Mouse (Mus musculus): ENCODE data around the gene Slc16a7. TPM values are rescaled to one million over a fixed set of nuclear protein-coding genes. Genes with fewer than 3 reads are reported as not detected.
A peak's percentile ranks its signal among the peaks of the same experiment; 100 is the strongest.

Slc16a7 gene
- polyA plus RNA-seq, 1 experiment from 2014 or later: 4.6 TPM

GRCm38 (mm10) chr10:125331334-125331733 lies 57.9 kb downstream of the Slc16a7 start:
- no peaks in the 10 kb centered on the region for H3K9me3 ChIP-seq (replicated peaks; ENCODE audit: control insufficient read depth, low read length)
- H3K36me3 ChIP-seq (ENCODE audit: control insufficient read depth, insufficient read depth): no peaks in the 10 kb centered on the region
- no peak overlapping the region for H3K27ac ChIP-seq (ENCODE audit: low read length)
- peaks cover 10% of the 10 kb centered on the region; the same call in 1 of the 2 replicates for H3K4me1 ChIP-seq (ENCODE audit: control insufficient read depth, insufficient read depth, low read length)
- 52% methylated on average over 5 of the region's 5 CpGs for WGBS
- no peaks in the 10 kb centered on the region for H3K27me3 ChIP-seq (ENCODE audit: control insufficient read depth, insufficient read depth, low read length)
- ATAC-seq (replicated peaks; ENCODE audit: extremely low read depth, insufficient read depth, low FRiP score): no peak
- H3K4me2 ChIP-seq (ENCODE audit: low read depth, low read length): no peak overlapping the region
- no peak overlapping the region for H3K4me3 ChIP-seq (ENCODE audit: low read length)
- no peak overlapping the region for H3K9ac ChIP-seq (ENCODE audit: low read length)

GRCm38 (mm10) chr10:125328331-125329063 lies 60.8 kb downstream of the Slc16a7 start:
- Histone ChIP-seq H3K4me2 (ENCODE audit: low read depth, low read length) (peak overlapping the region; percentile 50), H3K9ac (ENCODE audit: low read length) (0 out of 2 replicates have a peak overlapping the region, but pooled peaks have one; percentile 13), H3K9me3 (replicated peaks; ENCODE audit: control insufficient read depth, low read length) (no peaks in the 10 kb centered on the region), H3K4me1 (ENCODE audit: control insufficient read depth, insufficient read depth, low read length) (0 out of 2 replicates have a peak, but pooled peaks cover 5% of the 10 kb centered on the region), H3K4me3 (ENCODE audit: low read length) (peak overlapping the region; percentile 24), H3K36me3 (ENCODE audit: control insufficient read depth, insufficient read depth) (no peaks in the 10 kb centered on the region), H3K27ac (ENCODE audit: low read length) (peak overlapping the region; percentile 9; the same call in 1 of the 2 replicates), H3K27me3 (ENCODE audit: control insufficient read depth, insufficient read depth, low read length) (no peaks in the 10 kb centered on the region)
- 38% methylated on average over 16 of the region's 16 CpGs for WGBS
- ATAC-seq (replicated peaks; ENCODE audit: extremely low read depth, insufficient read depth, low FRiP score): peak; percentile 64; the same call in 1 of the 2 replicates

DNA sequence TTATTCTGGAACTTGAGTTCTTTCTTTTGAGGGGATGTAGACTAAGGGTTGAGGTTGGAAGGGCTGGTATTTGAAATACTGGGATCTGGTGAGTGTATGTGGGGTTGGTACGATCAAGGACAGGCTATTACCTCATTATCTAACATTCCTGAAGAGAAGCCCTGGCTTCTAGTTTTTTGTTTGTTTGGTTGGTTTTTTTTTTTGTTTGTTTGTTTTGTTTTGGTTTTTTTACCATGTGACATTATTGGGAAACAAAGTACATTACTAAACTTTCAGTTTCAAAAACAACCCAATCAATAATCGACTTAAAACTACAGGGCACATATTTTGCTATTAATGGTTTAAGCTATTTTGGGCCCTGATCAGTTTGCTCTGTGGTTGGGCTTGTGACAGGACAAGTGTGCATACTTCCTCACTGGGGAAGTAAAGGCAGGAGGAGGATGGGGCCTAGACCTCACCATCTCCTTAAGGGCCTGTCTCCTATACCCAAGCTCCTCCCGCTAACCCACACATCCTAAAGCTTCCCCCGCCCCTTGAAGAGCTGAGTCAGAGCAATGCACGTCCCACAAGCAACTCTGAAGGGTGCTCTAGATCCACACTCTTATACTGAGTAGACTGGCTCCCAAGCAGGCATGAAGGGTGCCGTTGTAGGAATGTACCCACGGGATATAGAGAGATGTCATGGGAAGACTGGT lies 64.2 kb downstream of the Slc16a7 start:
- peaks cover 12% of the 10 kb centered on the region; the same call in 1 of the 2 replicates for H3K4me1 ChIP-seq (ENCODE audit: control insufficient read depth, insufficient read depth, low read length)
- H3K36me3 ChIP-seq (ENCODE audit: control insufficient read depth, insufficient read depth): no peaks in the 10 kb centered on the region
- no peaks in the 10 kb centered on the region for H3K9me3 ChIP-seq (replicated peaks; ENCODE audit: control insufficient read depth, low read length)
- H3K27ac ChIP-seq (ENCODE audit: low read length): no peak overlapping the region
- no peak overlapping the region for H3K4me3 ChIP-seq (ENCODE audit: low read length)
- no peak for ATAC-seq (replicated peaks; ENCODE audit: extremely low read depth, insufficient read depth, low FRiP score)
- WGBS: 82% methylated on average over 7 of the region's 7 CpGs
- H3K4me2 ChIP-seq (ENCODE audit: low read depth, low read length): no peak overlapping the region
- no peak overlapping the region for H3K9ac ChIP-seq (ENCODE audit: low read length)
- H3K27me3 ChIP-seq (ENCODE audit: control insufficient read depth, insufficient read depth, low read length): no peaks in the 10 kb centered on the region

DNA sequence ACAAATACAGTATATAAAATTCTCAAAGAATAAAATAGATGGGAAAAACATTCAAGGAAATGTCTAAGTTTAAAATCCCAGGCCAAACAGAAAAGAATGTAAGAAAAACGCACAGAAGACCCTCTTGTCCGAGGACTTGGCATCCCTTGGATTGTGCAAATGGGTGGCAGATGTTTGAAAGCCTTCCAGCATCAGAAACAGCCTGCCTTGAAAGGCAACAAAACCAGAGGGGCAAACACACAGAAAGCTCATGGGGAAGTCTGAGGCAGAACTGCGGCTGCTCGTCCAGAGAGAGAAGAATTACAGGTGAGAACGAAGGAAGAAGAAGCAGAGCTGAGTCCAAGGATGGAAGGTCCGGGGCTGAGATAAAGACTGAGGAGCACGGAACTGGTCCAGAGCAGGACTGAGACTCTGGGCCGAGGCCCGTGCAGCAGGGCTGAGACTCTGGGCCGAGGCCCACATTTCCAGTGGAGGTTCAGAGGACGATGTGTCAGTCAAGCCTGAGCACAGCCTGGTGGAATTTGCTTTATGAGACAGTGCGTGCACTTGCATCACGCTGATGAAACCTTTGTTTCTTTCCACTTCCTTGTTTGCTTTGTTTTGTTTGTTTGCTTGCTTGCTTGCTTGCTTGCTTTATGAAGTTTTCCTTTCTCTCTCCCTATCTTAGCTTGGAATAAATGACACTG lies 65.0 kb downstream of the Slc16a7 start:
- Histone ChIP-seq H3K4me3 (ENCODE audit: low read length) (no peak overlapping the region), H3K9ac (ENCODE audit: low read length) (no peak overlapping the region), H3K36me3 (ENCODE audit: control insufficient read depth, insufficient read depth) (no peaks in the 10 kb centered on the region), H3K27me3 (ENCODE audit: control insufficient read depth, insufficient read depth, low read length) (no peaks in the 10 kb centered on the region), H3K9me3 (replicated peaks; ENCODE audit: control insufficient read depth, low read length) (no peaks in the 10 kb centered on the region), H3K4me1 (ENCODE audit: control insufficient read depth, insufficient read depth, low read length) (peaks cover 12% of the 10 kb centered on the region; the same call in 1 of the 2 replicates), H3K27ac (ENCODE audit: low read length) (no peak overlapping the region), H3K4me2 (ENCODE audit: low read depth, low read length) (no peak overlapping the region)
- ATAC-seq (replicated peaks; ENCODE audit: extremely low read depth, insufficient read depth, low FRiP score): no peak
- 87% methylated on average over 13 of the region's 13 CpGs for WGBS

GRCm38 (mm10) chr10:125321446-125322428 lies 67.5 kb downstream of the Slc16a7 start:
- H3K9me3 ChIP-seq (replicated peaks; ENCODE audit: control insufficient read depth, low read length): no peaks in the 10 kb centered on the region
- no peaks in the 10 kb centered on the region for H3K27me3 ChIP-seq (ENCODE audit: control insufficient read depth, insufficient read depth, low read length)
- H3K27ac ChIP-seq (ENCODE audit: low read length): no peak overlapping the region
- no peak overlapping the region for H3K4me2 ChIP-seq (ENCODE audit: low read depth, low read length)
- H3K9ac ChIP-seq (ENCODE audit: low read length): no peak overlapping the region
- H3K4me1 ChIP-seq (ENCODE audit: control insufficient read depth, insufficient read depth, low read length): peaks cover 7% of the 10 kb centered on the region; the same call in 1 of the 2 replicates
- WGBS: 55% methylated on average over 11 of the region's 11 CpGs
- ATAC-seq (replicated peaks; ENCODE audit: extremely low read depth, insufficient read depth, low FRiP score): peak; percentile 67
- no peak overlapping the region for H3K4me3 ChIP-seq (ENCODE audit: low read length)
- no peaks in the 10 kb centered on the region for H3K36me3 ChIP-seq (ENCODE audit: control insufficient read depth, insufficient read depth)

GRCm38 (mm10) chr10:125317317-125317716 lies 71.9 kb downstream of the Slc16a7 start:
- H3K4me1 ChIP-seq (ENCODE audit: control insufficient read depth, insufficient read depth, low read length): peaks cover 7% of the 10 kb centered on the region; the same call in 1 of the 2 replicates
- H3K9ac ChIP-seq (ENCODE audit: low read length): no peak overlapping the region
- H3K27me3 ChIP-seq (ENCODE audit: control insufficient read depth, insufficient read depth, low read length): no peaks in the 10 kb centered on the region
- ATAC-seq (replicated peaks; ENCODE audit: extremely low read depth, insufficient read depth, low FRiP score): no peak
- 62% methylated on average over 6 of the region's 6 CpGs for WGBS
- no peaks in the 10 kb centered on the region for H3K9me3 ChIP-seq (replicated peaks; ENCODE audit: control insufficient read depth, low read length)
- H3K4me3 ChIP-seq (ENCODE audit: low read length): no peak overlapping the region
- no peak overlapping the region for H3K27ac ChIP-seq (ENCODE audit: low read length)
- H3K4me2 ChIP-seq (ENCODE audit: low read depth, low read length): no peak overlapping the region
- no peaks in the 10 kb centered on the region for H3K36me3 ChIP-seq (ENCODE audit: control insufficient read depth, insufficient read depth)

- no peak overlapping the region for H3K4me2 ChIP-seq (ENCODE audit: low read depth, low read length)
- H3K4me3 ChIP-seq (ENCODE audit: low read length): no peak overlapping the region
- no peaks in the 10 kb centered on the region for H3K4me1 ChIP-seq (ENCODE audit: control insufficient read depth, insufficient read depth, low read length)
- 79% methylated on average over 2 of the region's 2 CpGs for WGBS
- no peak overlapping the region for H3K9ac ChIP-seq (ENCODE audit: low read length)
- no peaks in the 10 kb centered on the region for H3K9me3 ChIP-seq (replicated peaks; ENCODE audit: control insufficient read depth, low read length)
- no peaks in the 10 kb centered on the region for H3K27me3 ChIP-seq (ENCODE audit: control insufficient read depth, insufficient read depth, low read length)
- no peaks in the 10 kb centered on the region for H3K36me3 ChIP-seq (ENCODE audit: control insufficient read depth, insufficient read depth)
- H3K27ac ChIP-seq (ENCODE audit: low read length): no peak overlapping the region
- no peak for ATAC-seq (replicated peaks; ENCODE audit: extremely low read depth, insufficient read depth, low FRiP score)
Observed at GRCm38 (mm10) chr10:125310855-125311254, 78.4 kb downstream of the Slc16a7 start.

DNA sequence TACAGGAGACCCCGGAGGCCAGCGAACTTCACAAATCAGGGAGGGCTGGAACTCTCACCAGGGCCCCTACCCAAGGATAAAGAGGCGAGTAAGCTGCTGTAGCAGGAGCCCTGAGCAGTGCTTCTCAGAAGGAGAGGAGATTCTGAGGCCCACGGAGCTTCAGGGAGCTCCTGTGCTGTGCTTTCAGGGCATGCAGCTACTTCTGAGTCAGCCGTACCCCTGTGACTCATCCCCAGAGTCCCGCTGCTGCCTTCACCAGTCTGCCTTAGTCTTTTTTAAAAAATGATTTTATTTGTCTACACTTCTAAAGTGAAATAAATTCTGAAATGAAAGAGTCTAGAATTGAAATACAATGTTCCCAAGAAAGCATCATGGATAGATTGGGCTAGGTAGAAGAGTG lies 91.2 kb downstream of the Slc16a7 start:
- no peaks in the 10 kb centered on the region for H3K36me3 ChIP-seq (ENCODE audit: control insufficient read depth, insufficient read depth)
- H3K4me2 ChIP-seq (ENCODE audit: low read depth, low read length): no peak overlapping the region
- H3K27ac ChIP-seq (ENCODE audit: low read length): no peak overlapping the region
- no peaks in the 10 kb centered on the region for H3K4me1 ChIP-seq (ENCODE audit: control insufficient read depth, insufficient read depth, low read length)
- H3K9me3 ChIP-seq (replicated peaks; ENCODE audit: control insufficient read depth, low read length): no peaks in the 10 kb centered on the region
- no peak overlapping the region for H3K9ac ChIP-seq (ENCODE audit: low read length)
- no peaks in the 10 kb centered on the region for H3K27me3 ChIP-seq (ENCODE audit: control insufficient read depth, insufficient read depth, low read length)
- ATAC-seq (replicated peaks; ENCODE audit: extremely low read depth, insufficient read depth, low FRiP score): no peak
- 67% methylated on average over 6 of the region's 6 CpGs for WGBS
- no peak overlapping the region for H3K4me3 ChIP-seq (ENCODE audit: low read length)
